Mouse (Mus musculus) fibroblast of lung, adult 2 months (primary cell): ENCODE measurements around the gene Tnip1.
"Not testable (repeated sequence)": the region's sequence is repeated elsewhere in the genome, so short reads cannot be mapped to it uniquely, and the experiment has no call there.

Source experiments
- DNase-seq: peaks from one replicate; pipeline ENCODE4 v3.0.0-alpha.2; 2011; ENCODE audit warnings: low read depth

Gene Tnip1

GRCm38 (mm10) chr11:54972049-54972723 is 9.5 kb upstream of the Tnip1 start:
- DNase-seq, result no peak

GRCm38 (mm10) chr11:54971365-54972048 is 8.8 kb upstream of the Tnip1 start:
- no peak for DNase-seq

- DNase-seq, result no peak
Observed at GRCm38 (mm10) chr11:54965234-54965633, 2.5 kb upstream of the Tnip1 start.

GRCm38 (mm10) chr11:54961921-54962320 is 796 bp downstream of the Tnip1 start:
- DNase-seq, result no peak

GRCm38 (mm10) chr11:54961164-54961850 is 1.4 kb downstream of the Tnip1 start:
- DNase-seq, result no peak

- DNase-seq, result no peak
Observed at GRCm38 (mm10) chr11:54960251-54960650, 2.5 kb downstream of the Tnip1 start.

- DNase-seq, result no peak
Observed at GRCm38 (mm10) chr11:54958571-54959073, 4.1 kb downstream of the Tnip1 start.

- not testable (repeated sequence) for DNase-seq
Observed at GRCm38 (mm10) chr11:54957708-54958107, 5.0 kb downstream of the Tnip1 start.

- no peak for DNase-seq
Observed at GRCm38 (mm10) chr11:54956912-54957311, 5.8 kb downstream of the Tnip1 start.

- DNase-seq, result peak; percentile 91
Observed at GRCm38 (mm10) chr11:54955735-54956480, 6.8 kb downstream of the Tnip1 start.

- not testable (repeated sequence) for DNase-seq
Observed at GRCm38 (mm10) chr11:54955400-54955734, 7.3 kb downstream of the Tnip1 start.

- no peak for DNase-seq
Observed at GRCm38 (mm10) chr11:54954716-54955115, 8.0 kb downstream of the Tnip1 start.

GRCm38 (mm10) chr11:54953993-54954446 is 8.7 kb downstream of the Tnip1 start:
- DNase-seq, result peak; percentile 67

- DNase-seq, result no peak
Observed at GRCm38 (mm10) chr11:54952651-54953050, 10.1 kb downstream of the Tnip1 start.

GRCm38 (mm10) chr11:54950684-54951083 is 12.0 kb downstream of the Tnip1 start:
- no peak for DNase-seq

- no peak for DNase-seq
Observed at GRCm38 (mm10) chr11:54949717-54950116, 13.0 kb downstream of the Tnip1 start.

- no peak for DNase-seq
Observed at GRCm38 (mm10) chr11:54944702-54945101, 18.0 kb downstream of the Tnip1 start.

- DNase-seq, result no peak
Observed at GRCm38 (mm10) chr11:54940056-54940455, 22.7 kb downstream of the Tnip1 start.

GRCm38 (mm10) chr11:54939501-54939900 is 23.2 kb downstream of the Tnip1 start:
- no peak for DNase-seq

GRCm38 (mm10) chr11:54936771-54937140 is 26.0 kb downstream of the Tnip1 start:
- DNase-seq, result no peak

GRCm38 (mm10) chr11:54936035-54936770 is 26.5 kb downstream of the Tnip1 start:
- no peak for DNase-seq
